Mouse (Mus musculus): Measurements from ENCODE around the gene Atxn3.

DNA sequence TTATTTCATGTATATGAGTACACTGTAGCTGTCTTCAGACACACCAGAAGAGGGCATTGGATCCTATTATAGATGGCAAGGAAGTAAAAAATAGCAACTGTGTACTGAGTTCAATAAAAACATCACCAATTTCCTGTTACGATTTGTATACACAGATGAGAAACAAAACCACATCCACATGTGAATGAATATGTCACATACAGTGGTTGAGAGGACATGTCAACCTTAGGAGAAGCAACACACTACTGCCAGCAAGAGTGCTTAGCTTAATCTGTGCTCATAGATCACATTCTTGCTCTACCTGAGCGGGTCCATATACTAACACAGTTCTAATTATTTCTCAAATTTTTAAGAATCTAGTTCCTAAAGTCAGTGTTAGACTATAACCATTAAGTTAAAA is 13.3 kb upstream of the Atxn3 start:
- TF ChIP-seq POLR2A (IDR thresholded peaks at IDR 0.05; ENCODE audit: insufficient read depth, low read length): no peak
- TF ChIP-seq CTCF (IDR thresholded peaks at IDR 0.05; ENCODE audit: low read depth, low read length): no peak
- no peak for TF ChIP-seq EP300 (IDR thresholded peaks at IDR 0.05; ENCODE audit: insufficient read depth, low read depth, low read length)
